Mouse (Mus musculus): ENCODE data around the gene Myo15.
"Not testable (repeated sequence)": the region's sequence is repeated elsewhere in the genome, so short reads cannot be mapped to it uniquely, and the experiment has no call there.

Myo15 gene

DNA sequence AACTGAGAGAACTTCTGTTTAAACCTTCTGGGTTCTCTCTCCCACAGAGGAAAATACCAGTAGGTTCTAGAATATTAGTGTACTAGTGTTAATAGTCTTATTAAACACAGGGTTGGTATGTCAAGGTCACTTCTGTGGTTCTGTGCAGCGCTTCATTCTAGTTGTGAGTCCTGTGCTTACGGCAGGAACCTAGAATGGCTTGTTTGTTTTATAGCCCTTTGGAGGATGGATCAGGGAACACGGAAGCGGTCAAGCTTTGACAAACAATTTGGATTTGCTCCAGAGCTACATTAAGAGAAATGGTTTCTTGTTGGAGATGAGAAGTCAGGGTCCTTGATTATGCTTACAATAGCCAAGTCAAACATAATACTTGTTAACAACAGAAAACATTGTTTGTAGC is 76.3 kb downstream of the Myo15 start:
- no peak for DNase-seq (ENCODE audit: low spot score in 2 of 2)

DNA sequence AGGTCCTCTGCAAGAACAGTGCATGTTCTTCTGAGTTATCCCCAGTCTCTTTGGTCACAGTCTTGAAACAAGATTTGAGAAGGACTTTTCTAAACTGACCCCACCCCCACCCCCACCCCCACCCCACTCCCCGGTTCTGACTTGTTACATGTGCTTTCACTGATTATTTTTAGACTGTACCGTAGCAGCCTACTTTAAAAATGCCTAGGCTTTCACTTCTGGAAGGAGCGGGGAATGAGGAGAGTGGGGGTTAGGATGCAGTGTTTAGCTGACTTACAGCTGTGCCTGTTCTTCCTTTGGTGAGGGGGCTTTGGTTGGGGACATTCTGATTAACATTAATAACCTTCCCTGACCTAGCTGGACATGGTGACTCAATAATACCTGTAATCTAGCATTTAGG is 79.0 kb downstream of the Myo15 start:
- no peak for DNase-seq (ENCODE audit: low spot score in 2 of 2)

DNA sequence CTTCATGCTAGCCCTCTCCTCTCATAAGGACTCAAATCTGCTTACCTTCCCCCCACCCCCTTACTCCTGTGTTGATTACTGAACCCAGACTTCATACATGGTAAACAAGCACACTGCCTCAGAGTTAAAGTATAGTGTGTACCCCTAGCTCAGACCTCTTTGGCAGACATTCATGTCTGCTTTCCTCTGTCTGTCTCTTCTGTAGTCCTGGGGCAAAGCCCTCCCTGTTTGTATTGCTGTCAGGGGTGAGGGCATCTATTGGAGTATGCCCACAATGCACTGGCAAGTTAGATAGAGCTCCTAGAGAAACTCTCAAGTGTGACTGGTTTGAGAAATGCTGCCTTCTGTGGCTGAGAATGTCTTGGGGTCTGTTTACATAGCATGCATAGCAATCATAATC is 84.0 kb downstream of the Myo15 start:
- DNase-seq (ENCODE audit: low spot score in 2 of 2): no peak

DNA sequence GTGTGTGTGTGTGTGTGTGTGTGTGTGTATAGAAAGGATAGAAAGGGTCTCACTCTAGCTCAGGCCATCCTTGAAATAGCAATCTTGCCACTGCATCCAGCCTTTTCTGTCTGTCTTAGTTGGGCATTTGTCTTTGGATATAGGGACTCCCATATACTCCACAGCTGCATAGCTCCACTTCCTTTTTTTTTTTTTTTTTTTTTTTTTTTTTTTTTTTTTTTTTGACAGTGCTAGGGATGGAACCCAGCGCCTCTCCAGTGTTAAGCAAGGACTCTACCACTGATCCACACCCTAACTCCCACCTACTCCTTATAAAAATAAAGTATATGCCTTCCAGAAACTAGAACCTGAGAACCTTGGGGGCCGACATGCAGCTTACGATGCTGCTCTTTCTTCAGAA is 88.5 kb downstream of the Myo15 start:
- DNase-seq (ENCODE audit: low spot score in 2 of 2): no peak

DNA sequence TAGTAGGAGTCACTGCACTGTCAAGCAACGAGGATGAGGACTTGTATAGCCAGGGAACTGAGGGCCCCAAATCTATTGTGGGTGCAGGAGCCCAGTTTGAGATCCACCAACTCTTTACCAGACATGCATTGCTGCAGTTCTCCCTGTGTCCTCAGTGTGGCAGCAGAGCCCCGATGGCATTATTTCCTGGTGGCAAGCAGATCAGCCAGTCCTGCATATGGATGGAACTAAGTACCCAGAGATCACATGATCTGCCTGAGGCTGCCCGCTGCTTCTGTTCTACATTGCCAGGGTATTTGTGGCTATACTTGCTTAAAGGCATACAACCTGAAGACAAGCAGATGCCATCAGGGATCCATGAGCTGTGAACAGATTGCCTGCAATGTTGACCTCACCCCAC is 90.2 kb downstream of the Myo15 start:
- DNase-seq (ENCODE audit: low spot score in 2 of 2): peak; percentile 24 to 67

DNA sequence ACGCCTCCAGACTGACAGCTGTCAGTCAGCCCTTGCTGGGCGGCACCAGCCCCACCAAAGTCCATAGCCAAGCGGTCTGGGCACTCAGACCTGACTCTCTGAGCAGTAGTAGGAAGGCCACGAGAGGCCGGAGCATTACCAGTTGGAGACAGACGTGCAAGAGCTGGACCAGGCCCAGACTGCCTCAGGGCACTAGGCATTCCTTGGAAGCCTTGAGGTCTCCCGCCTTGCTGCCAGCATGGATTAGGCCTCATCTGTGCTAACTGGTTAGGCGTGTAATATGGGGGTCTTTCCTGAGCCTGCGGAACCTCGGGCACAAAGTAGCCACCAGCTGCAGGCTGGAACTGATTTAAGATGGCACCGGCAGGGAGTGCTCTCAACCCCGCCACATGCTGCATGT is 104.9 kb downstream of the Myo15 start:
- not testable (repeated sequence) for DNase-seq (ENCODE audit: low spot score in 2 of 2)

All from frontal cortex, postnatal 14 days (tissue).